Mouse (Mus musculus): Measurements from ENCODE around the gene Timm8b. TPM values are rescaled to one million over a fixed set of nuclear protein-coding genes. Genes with fewer than 3 reads are reported as not detected.
"Not testable (repeated sequence)": the region's sequence is repeated elsewhere in the genome, so short reads cannot be mapped to it uniquely, and the experiment has no call there.

The Timm8b gene
- polyA plus RNA-seq, 1 experiment from 2014 or later: 301 TPM

DNA sequence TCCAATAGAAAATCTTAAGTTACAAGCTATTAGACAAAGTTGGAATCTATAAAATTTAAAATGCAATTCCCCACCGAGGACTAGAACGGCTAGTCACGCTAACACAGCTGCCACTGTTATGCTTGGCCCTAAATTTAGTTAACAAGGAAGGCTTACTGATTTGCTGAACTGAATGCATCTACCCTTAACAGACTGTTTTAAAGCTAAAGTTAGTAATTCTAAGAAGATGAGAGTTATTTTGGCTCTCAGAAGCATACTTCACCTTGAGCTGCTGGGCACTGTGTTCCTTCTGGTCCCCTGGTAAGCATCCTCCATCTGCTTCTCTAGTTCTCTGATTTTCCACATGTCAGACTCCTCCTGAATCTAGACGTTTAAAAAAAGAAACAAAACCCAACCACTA lies 8.4 kb downstream of the Timm8b start:
- Histone ChIP-seq H3K9me3 (replicated peaks; ENCODE audit: control insufficient read depth, low read length) (no peaks in the 10 kb centered on the region), H3K9ac (replicated peaks; ENCODE audit: low read length) (no peak overlapping the region), H3K27me3 (ENCODE audit: control insufficient read depth, insufficient read depth, low read length) (no peaks in the 10 kb centered on the region), H3K36me3 (replicated peaks; ENCODE audit: control insufficient read depth, insufficient read depth, low read depth, low read length) (no peaks in the 10 kb centered on the region; the same call in none of the 2 replicates), H3K27ac (replicated peaks; ENCODE audit: low read depth, low read length) (no peak overlapping the region), H3K4me1 (ENCODE audit: control insufficient read depth, insufficient read depth, low read length) (no peaks in the 10 kb centered on the region; the same call in 1 of the 2 replicates), H3K4me2 (ENCODE audit: low read depth, low read length) (no peak overlapping the region), H3K4me3 (ENCODE audit: low read depth, low read length) (no peak overlapping the region)
- 91% methylated on average over 4 of the region's 4 CpGs for WGBS
- DNase-seq (ENCODE audit: low spot score) (no peak), ATAC-seq (replicated peaks; ENCODE audit: insufficient number of reproducible peaks, low FRiP score, low TSS enrichment, low read depth) (no peak)

DNA sequence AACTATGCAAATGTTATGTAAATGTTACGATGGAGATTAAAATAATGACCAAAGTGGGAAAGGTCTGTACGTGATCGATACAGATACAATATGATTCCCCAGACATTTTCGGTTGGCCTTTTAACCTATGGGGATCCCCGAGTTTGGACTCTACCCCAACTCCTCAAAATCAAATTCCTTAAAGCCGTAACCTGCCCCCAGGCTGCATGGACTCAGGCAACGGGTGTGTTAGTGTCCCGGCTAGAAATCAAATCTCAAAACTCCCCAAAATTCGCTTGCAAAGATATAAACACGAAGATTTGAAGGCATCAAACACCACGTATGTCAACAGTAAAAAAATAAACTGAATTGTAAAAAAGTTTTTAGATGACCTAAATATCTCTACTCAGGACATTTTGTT lies 12.5 kb downstream of the Timm8b start:
- WGBS: 36% methylated on average over 11 of the region's 11 CpGs
- Histone ChIP-seq H3K9ac (replicated peaks; ENCODE audit: low read length) (peak overlapping the region; percentile 93), H3K36me3 (replicated peaks; ENCODE audit: control insufficient read depth, insufficient read depth, low read depth, low read length) (no peaks in the 10 kb centered on the region; the same call in 1 of the 2 replicates), H3K27ac (replicated peaks; ENCODE audit: low read depth, low read length) (no peak overlapping the region), H3K27me3 (ENCODE audit: control insufficient read depth, insufficient read depth, low read length) (no peaks in the 10 kb centered on the region), H3K9me3 (replicated peaks; ENCODE audit: control insufficient read depth, low read length) (no peaks in the 10 kb centered on the region), H3K4me1 (ENCODE audit: control insufficient read depth, insufficient read depth, low read length) (no peaks in the 10 kb centered on the region; the same call in 1 of the 2 replicates), H3K4me3 (ENCODE audit: low read depth, low read length) (peak overlapping the region; percentile 99), H3K4me2 (ENCODE audit: low read depth, low read length) (peak overlapping the region; percentile 68)
- no peak for DNase-seq (ENCODE audit: low spot score)
- no peak for ATAC-seq (replicated peaks; ENCODE audit: insufficient number of reproducible peaks, low FRiP score, low TSS enrichment, low read depth)

DNA sequence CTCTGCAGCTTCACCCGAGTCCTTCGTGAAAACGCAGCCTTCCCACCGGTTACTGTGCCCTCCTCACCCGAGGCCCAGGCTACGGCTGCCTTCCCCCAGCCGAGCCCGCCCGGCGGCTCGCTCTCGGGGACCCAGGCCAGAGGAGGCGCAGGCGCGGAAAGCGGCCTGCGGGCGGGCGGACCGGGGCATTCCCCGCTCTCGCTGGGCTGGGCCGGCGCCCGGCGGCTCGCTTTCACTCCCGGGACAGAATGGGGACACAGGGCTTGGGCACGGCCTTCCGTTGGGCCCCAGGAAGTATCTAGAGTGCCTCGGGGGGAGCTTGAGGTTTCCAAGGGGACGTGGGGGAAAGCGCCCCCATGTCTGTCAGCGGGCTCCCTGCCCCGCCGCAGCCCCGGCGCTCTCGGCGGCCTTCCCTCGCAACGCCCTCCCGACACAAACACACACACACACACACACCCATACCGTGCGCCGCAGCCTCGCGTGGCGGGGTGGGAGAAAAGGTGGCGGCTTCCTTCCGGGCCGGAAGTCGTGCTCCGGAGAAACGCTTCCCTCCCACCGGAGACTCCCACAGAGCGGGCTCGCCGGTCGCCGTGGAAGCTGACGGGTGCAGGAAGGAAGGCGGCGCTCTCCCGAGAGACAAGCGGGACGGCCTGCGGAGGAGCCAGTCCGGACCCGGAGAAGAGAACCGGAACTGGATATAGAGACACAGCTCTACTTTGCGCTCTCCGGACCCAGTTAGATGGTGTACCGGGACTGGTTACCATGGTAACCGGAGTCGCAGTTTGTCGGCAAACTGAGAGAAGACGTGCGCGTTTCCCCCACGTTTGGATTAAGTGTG lies 13.3 kb downstream of the Timm8b start, which contains the start of the genes Pih1d2 and Nkapd1:
TSS of gene Pih1d2 (plus strand) at position 556 of the 838 bp plus-strand sequence.
TSS of gene Nkapd1 (minus strand) at position 699 of the 838 bp plus-strand sequence.
- Histone ChIP-seq H3K4me3 (ENCODE audit: low read depth, low read length) (peak within 1 kb of the TSS; percentile 99), H3K9me3 (replicated peaks; ENCODE audit: control insufficient read depth, low read length) (no peaks in the 10 kb centered on the region), H3K36me3 (replicated peaks; ENCODE audit: control insufficient read depth, insufficient read depth, low read depth, low read length) (no peaks in the 10 kb centered on the region; the same call in 1 of the 2 replicates), H3K9ac (replicated peaks; ENCODE audit: low read length) (peak within 1 kb of the TSS; percentile 93), H3K4me2 (ENCODE audit: low read depth, low read length) (peak within 1 kb of the TSS; percentile 68), H3K27ac (replicated peaks; ENCODE audit: low read depth, low read length) (peak within 1 kb of the TSS; percentile 75), H3K4me1 (ENCODE audit: control insufficient read depth, insufficient read depth, low read length) (no peaks in the 10 kb centered on the region; the same call in 1 of the 2 replicates), H3K27me3 (ENCODE audit: control insufficient read depth, insufficient read depth, low read length) (no peaks in the 10 kb centered on the region)
- DNase-seq (ENCODE audit: low spot score) (peak; percentile 94), ATAC-seq (replicated peaks; ENCODE audit: insufficient number of reproducible peaks, low FRiP score, low TSS enrichment, low read depth) (peak; percentile 93)
- under 1% methylated on average over 78 of the region's 81 CpGs for WGBS

DNA sequence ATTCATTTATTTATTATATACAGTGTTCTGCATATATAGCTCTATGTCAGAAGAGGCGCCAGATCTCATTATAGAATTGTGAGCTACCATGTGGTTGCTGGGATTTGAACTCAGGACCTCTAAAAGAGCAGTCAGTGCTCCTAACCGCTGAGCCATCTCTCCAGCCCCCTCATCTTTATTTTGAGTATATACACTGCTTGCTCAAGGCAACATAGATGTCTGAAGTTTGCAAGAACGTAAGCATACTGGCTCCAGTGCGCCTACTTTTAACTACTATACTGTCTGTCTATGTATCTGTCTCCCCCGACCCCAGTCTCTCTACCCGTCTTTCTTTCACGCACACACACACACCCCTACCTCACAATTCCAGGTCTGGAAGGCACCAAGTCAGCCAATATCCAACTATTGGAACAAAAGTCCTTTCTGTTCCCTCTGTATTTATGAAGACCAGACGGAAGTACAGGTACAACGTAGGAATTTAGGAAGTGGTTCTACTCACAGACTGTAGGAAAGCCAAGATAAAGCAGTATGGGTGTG lies 14.2 kb downstream of the Timm8b start:
- ATAC-seq (replicated peaks; ENCODE audit: insufficient number of reproducible peaks, low FRiP score, low TSS enrichment, low read depth): no peak
- 64% methylated on average over 9 of the region's 9 CpGs for WGBS
- Histone ChIP-seq H3K9ac (replicated peaks; ENCODE audit: low read length) (no peak overlapping the region), H3K27ac (replicated peaks; ENCODE audit: low read depth, low read length) (no peak overlapping the region), H3K4me3 (ENCODE audit: low read depth, low read length) (no peak overlapping the region), H3K9me3 (replicated peaks; ENCODE audit: control insufficient read depth, low read length) (no peaks in the 10 kb centered on the region), H3K27me3 (ENCODE audit: control insufficient read depth, insufficient read depth, low read length) (no peaks in the 10 kb centered on the region), H3K4me2 (ENCODE audit: low read depth, low read length) (no peak overlapping the region), H3K36me3 (replicated peaks; ENCODE audit: control insufficient read depth, insufficient read depth, low read depth, low read length) (no peaks in the 10 kb centered on the region; the same call in 1 of the 2 replicates), H3K4me1 (ENCODE audit: control insufficient read depth, insufficient read depth, low read length) (no peaks in the 10 kb centered on the region; the same call in 1 of the 2 replicates)
- DNase-seq (ENCODE audit: low spot score): no peak

DNA sequence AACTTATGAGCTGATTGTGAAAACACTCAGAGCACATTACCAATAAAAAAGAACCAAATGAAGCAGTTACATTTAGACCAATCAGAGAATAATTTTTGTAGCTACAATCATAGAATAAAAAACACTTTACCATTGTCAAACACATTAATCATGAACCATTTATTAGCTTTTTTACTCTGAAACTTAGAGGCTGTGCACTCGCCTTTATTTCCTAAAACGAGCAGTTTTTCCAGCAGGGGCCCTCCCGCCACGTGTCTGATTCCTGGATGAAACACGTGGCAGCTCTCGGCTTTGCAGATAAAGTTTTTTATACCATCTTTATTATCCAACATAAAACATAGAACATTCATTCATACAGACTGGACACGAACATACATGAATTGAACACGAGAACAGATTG lies 27.2 kb downstream of the Timm8b start:
- ATAC-seq (replicated peaks; ENCODE audit: insufficient number of reproducible peaks, low FRiP score, low TSS enrichment, low read depth); H3K27me3 ChIP-seq (ENCODE audit: control insufficient read depth, insufficient read depth, low read length); H3K27ac ChIP-seq (replicated peaks; ENCODE audit: low read depth, low read length); H3K4me3 ChIP-seq (ENCODE audit: low read depth, low read length); H3K4me1 ChIP-seq (ENCODE audit: control insufficient read depth, insufficient read depth, low read length); H3K9ac ChIP-seq (replicated peaks; ENCODE audit: low read length); DNase-seq (ENCODE audit: low spot score); H3K9me3 ChIP-seq (replicated peaks; ENCODE audit: control insufficient read depth, low read length); H3K36me3 ChIP-seq (replicated peaks; ENCODE audit: control insufficient read depth, insufficient read depth, low read depth, low read length); H3K4me2 ChIP-seq (ENCODE audit: low read depth, low read length): not testable (repeated sequence)
- 89% methylated on average over 6 of the region's 8 CpGs for WGBS

DNA sequence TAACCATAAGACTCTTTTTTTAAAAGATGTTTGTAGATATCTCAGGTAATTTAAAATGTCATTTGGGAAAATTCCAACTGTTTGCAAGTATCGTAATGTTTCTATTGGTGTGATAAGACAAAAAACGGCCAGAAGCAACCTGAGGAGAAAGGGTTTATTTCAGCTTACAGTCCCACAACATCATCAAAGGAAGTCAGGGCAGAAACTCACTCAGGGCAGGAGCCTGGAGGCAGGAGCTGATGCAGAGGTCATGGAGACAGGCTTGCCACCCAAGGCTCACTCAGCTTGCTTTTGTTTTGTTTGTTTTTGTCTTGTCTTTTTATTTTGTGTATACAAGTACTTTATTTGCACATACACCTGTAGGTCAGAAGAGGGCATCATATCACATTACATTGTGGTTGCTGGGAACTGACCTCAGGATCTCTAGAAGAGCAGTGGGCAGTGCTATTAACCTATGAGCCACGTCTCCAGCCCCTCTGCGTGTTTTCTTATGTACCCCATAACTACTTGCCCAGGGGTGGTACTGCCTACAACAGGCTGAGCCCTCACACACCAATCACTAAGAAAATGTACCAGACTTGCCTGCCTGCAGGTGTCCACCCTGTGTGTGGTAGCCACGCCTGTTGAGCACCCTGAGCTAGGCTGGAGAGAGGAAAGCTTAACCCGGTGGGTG lies 28.4 kb downstream of the Timm8b start:
- H3K9me3 ChIP-seq (replicated peaks; ENCODE audit: control insufficient read depth, low read length): no peaks in the 10 kb centered on the region
- H3K9ac ChIP-seq (replicated peaks; ENCODE audit: low read length): no peak overlapping the region
- DNase-seq (ENCODE audit: low spot score): no peak
- peaks cover 2% of the 10 kb centered on the region; the same call in 1 of the 2 replicates for H3K36me3 ChIP-seq (replicated peaks; ENCODE audit: control insufficient read depth, insufficient read depth, low read depth, low read length)
- ATAC-seq (replicated peaks; ENCODE audit: insufficient number of reproducible peaks, low FRiP score, low TSS enrichment, low read depth): no peak
- H3K4me1 ChIP-seq (ENCODE audit: control insufficient read depth, insufficient read depth, low read length): no peaks in the 10 kb centered on the region
- H3K27ac ChIP-seq (replicated peaks; ENCODE audit: low read depth, low read length): no peak overlapping the region
- 86% methylated on average over 6 of the region's 6 CpGs for WGBS
- no peak overlapping the region for H3K4me3 ChIP-seq (ENCODE audit: low read depth, low read length)
- H3K4me2 ChIP-seq (ENCODE audit: low read depth, low read length): no peak overlapping the region
- no peaks in the 10 kb centered on the region for H3K27me3 ChIP-seq (ENCODE audit: control insufficient read depth, insufficient read depth, low read length)

DNA sequence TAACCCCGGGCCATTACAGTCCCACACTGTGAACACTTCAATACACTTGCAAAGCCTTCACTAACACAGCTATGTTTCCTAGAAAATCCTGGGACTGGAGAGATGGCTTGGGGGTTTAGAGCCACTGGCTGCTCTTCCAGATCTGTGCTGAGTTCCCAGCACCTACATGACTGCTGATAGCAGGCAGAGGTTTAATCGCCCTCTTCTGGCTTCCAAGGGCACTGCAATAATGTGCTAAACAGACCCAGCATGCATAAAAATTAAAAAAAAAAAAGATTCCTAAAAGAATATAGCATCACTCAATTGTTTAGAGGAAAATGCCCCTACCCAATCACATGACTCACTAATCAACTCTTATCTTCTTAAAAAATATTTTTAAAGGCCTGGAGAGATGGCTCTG lies 29.3 kb downstream of the Timm8b start:
- no peak overlapping the region for H3K4me3 ChIP-seq (ENCODE audit: low read depth, low read length)
- peak; percentile 30 for DNase-seq (ENCODE audit: low spot score)
- no peak for ATAC-seq (replicated peaks; ENCODE audit: insufficient number of reproducible peaks, low FRiP score, low TSS enrichment, low read depth)
- no peaks in the 10 kb centered on the region for H3K4me1 ChIP-seq (ENCODE audit: control insufficient read depth, insufficient read depth, low read length)
- no peaks in the 10 kb centered on the region for H3K9me3 ChIP-seq (replicated peaks; ENCODE audit: control insufficient read depth, low read length)
- peaks cover 2% of the 10 kb centered on the region; the same call in 1 of the 2 replicates for H3K36me3 ChIP-seq (replicated peaks; ENCODE audit: control insufficient read depth, insufficient read depth, low read depth, low read length)
- no peak overlapping the region for H3K27ac ChIP-seq (replicated peaks; ENCODE audit: low read depth, low read length)
- no peaks in the 10 kb centered on the region for H3K27me3 ChIP-seq (ENCODE audit: control insufficient read depth, insufficient read depth, low read length)
- no peak overlapping the region for H3K9ac ChIP-seq (replicated peaks; ENCODE audit: low read length)
- H3K4me2 ChIP-seq (ENCODE audit: low read depth, low read length): no peak overlapping the region
- WGBS: 60% methylated on average over 2 of the region's 2 CpGs
